Mouse (Mus musculus): ENCODE results near the gene Mrpl14.

DNA sequence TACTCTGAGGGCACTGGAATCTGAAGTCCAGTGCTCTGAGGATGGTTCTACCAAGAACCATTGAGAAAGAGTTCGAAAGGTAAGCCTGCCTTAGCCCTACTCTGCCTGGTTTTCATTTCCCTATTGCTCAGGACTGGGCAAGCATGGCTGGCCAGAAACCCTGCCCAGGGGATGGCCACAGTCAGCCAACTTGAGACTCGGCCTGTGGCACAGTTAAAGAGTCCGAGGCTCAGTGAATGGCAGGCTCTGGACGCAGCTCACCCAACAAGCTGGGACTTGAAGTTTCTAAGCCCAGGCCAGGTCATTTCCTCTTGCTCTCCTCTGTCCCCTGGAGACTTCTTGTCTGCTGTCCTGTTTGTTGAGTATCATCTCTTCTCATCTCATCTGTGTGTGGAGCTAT is 44.6 kb downstream of the Mrpl14 start:
- TF ChIP-seq CTCF (IDR thresholded peaks at IDR 0.05; ENCODE audit: borderline replicate concordance, insufficient read depth, low read length) (no peak), POLR2A (IDR thresholded peaks at IDR 0.05; ENCODE audit: low read depth, low read length) (no peak)
